27 mouse cellular contexts compared by ENCODE assay signal in genomic region chr13:43144720-43145418, GRCm38 (mm10). TPM values are rescaled to one million over a fixed set of nuclear protein-coding genes. Genes with fewer than 3 reads are reported as not detected.
DNase-seq lines count a peak whose midpoint lies in the region; ATAC-seq lines count a peak whose summit lies in the region.
"Had no signal": no experiment of that assay in that cellular context is flagged by ENCODE, and none has a peak within 500 bp of the region (broad histone marks: within the 10 kb centered on the region; RNA-seq: fewer than 3 reads in every experiment).

No protein-coding gene starts in this region.

- H3K27ac ChIP-seq in kidney, embryonic 16.5 days (ENCODE audit: low read length): no peak overlapping the region
- no peak overlapping the region for H3K27ac ChIP-seq in neural tube, embryonic 15.5 days (replicated peaks)
- H3K27ac ChIP-seq: hindbrain, embryonic 12.5 days; hindbrain, postnatal 0 days; intestine, embryonic 15.5 days; limb, embryonic 13.5 days; liver, embryonic 13.5 days; macrophage; midbrain, embryonic 13.5 days had no signal

- H3K27me3 ChIP-seq in kidney, embryonic 16.5 days (ENCODE audit: insufficient read depth, low read length): no peaks in the 10 kb centered on the region
- H3K27me3 ChIP-seq in neural tube, embryonic 15.5 days (replicated peaks): no peaks in the 10 kb centered on the region
- H3K27me3 ChIP-seq: hindbrain, embryonic 12.5 days; intestine, embryonic 15.5 days; limb, embryonic 13.5 days; liver, embryonic 13.5 days; midbrain, embryonic 13.5 days had no signal

- H3K4me1 ChIP-seq in kidney, embryonic 16.5 days (ENCODE audit: insufficient read depth, low read length): peaks cover 26% of the 10 kb centered on the region
- H3K4me1 ChIP-seq in neural tube, embryonic 15.5 days: no peaks in the 10 kb centered on the region
- H3K4me1 ChIP-seq: hindbrain, embryonic 12.5 days; intestine, embryonic 15.5 days; liver, embryonic 13.5 days; midbrain, embryonic 13.5 days had no signal

- H3K9me3 ChIP-seq in kidney, embryonic 16.5 days (ENCODE audit: low read length): no peaks in the 10 kb centered on the region
- no peaks in the 10 kb centered on the region for H3K9me3 ChIP-seq in neural tube, embryonic 15.5 days (replicated peaks)
- H3K9me3 ChIP-seq: hindbrain, embryonic 12.5 days; intestine, embryonic 15.5 days; limb, embryonic 13.5 days; liver, embryonic 13.5 days; midbrain, embryonic 13.5 days had no signal

- ATAC-seq in kidney, embryonic 16.5 days (ENCODE audit: low FRiP score, low TSS enrichment): no peak
- no peak for ATAC-seq in neural tube, embryonic 15.5 days (ENCODE audit: low FRiP score)
- ATAC-seq: forebrain, embryonic 16.5 days; hindbrain, postnatal 0 days; intestine, embryonic 15.5 days; midbrain, embryonic 13.5 days had no signal

- DNase-seq in kidney, adult 9 months: peak; percentile 30
- DNase-seq in layer of hippocampus, adult 9-11 months: peak; percentile 54
- no peak for DNase-seq in layer of hippocampus, adult 9-10 months (ENCODE audit: low spot score)
- DNase-seq in adipocyte (ENCODE audit: low spot score): peak; percentile 63
- peak; percentile 66 for DNase-seq in brain, adult 2 months (ENCODE audit: low read depth, low spot score)
- DNase-seq in natural killer cell, adult 2 months (ENCODE audit: low spot score in 2 of 2): no peak
- DNase-seq: adrenal gland, adult 2 months; adrenal gland, postnatal 36 days; B cell, adult 2 months; cerebellum, adult 2 months; cerebellum, postnatal 14 days; gastrocnemius, postnatal 10 days; heart, postnatal 36 days; liver, embryonic 13.5 days; lung, adult 2 months; lung, postnatal 10 days; retina, postnatal 1 day had no signal

- no peak overlapping the region for H3K4me2 ChIP-seq in kidney, embryonic 16.5 days (replicated peaks; ENCODE audit: low read depth, low read length)
- no peak overlapping the region for H3K4me2 ChIP-seq in neural tube, embryonic 15.5 days
- H3K4me2 ChIP-seq: hindbrain, embryonic 12.5 days; intestine, embryonic 15.5 days; limb, embryonic 13.5 days; liver, embryonic 13.5 days; midbrain, embryonic 13.5 days had no signal

- 55% methylated on average over 7 of the region's 7 CpGs for WGBS in kidney, embryonic 16.5 days
- 83% methylated on average over 7 of the region's 7 CpGs for WGBS in neural tube, embryonic 15.5 days

- H3K9ac ChIP-seq in kidney, embryonic 16.5 days (replicated peaks; ENCODE audit: low read length): no peak overlapping the region
- H3K9ac ChIP-seq in neural tube, embryonic 15.5 days (replicated peaks): no peak overlapping the region
- H3K9ac ChIP-seq: hindbrain, embryonic 12.5 days; intestine, embryonic 15.5 days; limb, embryonic 13.5 days; liver, embryonic 13.5 days; midbrain, embryonic 13.5 days had no signal

- no peak overlapping the region for H3K4me3 ChIP-seq in kidney, embryonic 16.5 days (ENCODE audit: low read length)
- H3K4me3 ChIP-seq in neural tube, embryonic 15.5 days (replicated peaks): no peak overlapping the region
- H3K4me3 ChIP-seq: erythroblast, embryonic 14.5 days; hindbrain, embryonic 12.5 days; intestine, embryonic 15.5 days; limb, embryonic 13.5 days; liver, embryonic 13.5 days; midbrain, embryonic 13.5 days had no signal

- no peaks in the 10 kb centered on the region for H3K36me3 ChIP-seq in kidney, embryonic 16.5 days (ENCODE audit: insufficient read depth, low read length)
- 0 out of 2 replicates have a peak, but pooled peaks cover 2% of the 10 kb centered on the region for H3K36me3 ChIP-seq in neural tube, embryonic 15.5 days
- H3K36me3 ChIP-seq: intestine, embryonic 15.5 days; liver, embryonic 13.5 days; midbrain, embryonic 13.5 days had no signal

RNA-seq across cellular contexts. Expression of gene Tbc1d7, which starts 26.4 kb away (rescaled TPM):
- 57.3 and 58.0 TPM in 2 replicates for polyA plus RNA-seq in kidney, embryonic 16.5 days (2015; fragmentation: Nextera tagmentation; extraction: Ambion mirVana)
- polyA plus RNA-seq in neural tube, embryonic 15.5 days (2015; fragmentation: Nextera tagmentation; extraction: Ambion mirVana): 77.4 and 80.3 TPM in 2 replicates

Comparison
In these comparisons a context has a peak if more than half of its experiments do, and no peak if none do; other contexts are left out.
1. DNase-seq: peak in kidney, adult 9 months (single experiment), layer of hippocampus, adult 9-11 months (single experiment), adipocyte (single experiment) and brain, adult 2 months (single experiment); none in layer of hippocampus, adult 9-10 months (single experiment) and natural killer cell, adult 2 months (0 of 2).